Mouse (Mus musculus): ENCODE data around the gene Bach2. TPM values are rescaled to one million over a fixed set of nuclear protein-coding genes. Genes with fewer than 3 reads are reported as not detected.

Bach2 gene
- polyA plus RNA-seq, 1 experiment from 2014 or later = 5.9 TPM

DNA sequence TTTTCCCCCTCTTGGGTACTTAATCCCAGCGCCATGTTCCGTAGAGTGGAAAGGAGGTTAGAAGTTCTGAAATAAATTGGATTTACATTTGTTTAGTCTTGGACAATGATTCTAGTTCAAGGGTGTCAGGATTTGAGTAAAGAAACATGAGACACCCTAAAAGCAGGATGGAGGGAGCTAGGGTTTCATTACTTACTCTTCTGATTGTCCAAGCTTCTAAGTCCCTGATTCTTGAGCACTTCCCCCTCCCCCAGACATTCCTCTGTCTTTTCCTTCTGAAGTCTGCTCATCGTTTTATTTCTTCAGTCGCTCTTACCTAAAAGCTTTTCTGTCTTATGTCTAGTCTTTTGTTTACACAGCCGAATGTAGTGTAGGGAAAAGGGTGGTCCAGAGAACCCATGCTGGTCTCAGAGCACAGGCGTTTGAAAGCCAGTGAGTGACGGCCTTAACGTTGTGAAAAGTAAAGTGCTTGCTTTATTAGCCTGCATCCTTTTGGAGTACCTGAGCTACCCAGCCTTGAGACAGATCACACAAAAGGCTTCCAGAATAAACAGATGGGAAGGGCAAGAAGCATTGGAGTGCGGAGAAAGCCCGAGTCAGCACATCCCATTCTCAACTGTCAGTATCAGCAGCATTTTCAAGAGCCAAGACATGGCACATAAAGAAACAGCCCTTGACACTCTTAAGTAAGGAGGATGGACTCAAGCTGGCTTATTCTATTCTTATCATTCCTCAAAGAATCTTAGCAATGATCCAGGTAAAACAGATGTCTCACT, 73.8 kb downstream of the Bach2 start:
- Histone ChIP-seq H3K4me2 (ENCODE audit: low read length) (no peak overlapping the region), H3K9ac (ENCODE audit: low read depth, low read length) (no peak overlapping the region), H3K36me3 (ENCODE audit: insufficient read depth, low read length) (0 out of 2 replicates have a peak, but pooled peaks cover 4% of the 10 kb centered on the region), H3K27me3 (ENCODE audit: insufficient read depth, low read length) (no peaks in the 10 kb centered on the region), H3K4me3 (replicated peaks; ENCODE audit: low read depth, low read length) (no peak overlapping the region), H3K9me3 (replicated peaks; ENCODE audit: low read length) (no peaks in the 10 kb centered on the region), H3K27ac (no peak overlapping the region), H3K4me1 (replicated peaks; ENCODE audit: insufficient read depth, low read length) (no peaks in the 10 kb centered on the region)
- ATAC-seq (replicated peaks; ENCODE audit: low FRiP score, low read depth) = no peak; the same call in 1 of the 2 replicates
- WGBS = 36% methylated on average over 10 of the region's 10 CpGs
- peak; percentile 79 for DNase-seq (ENCODE audit: low spot score)
- TF ChIP-seq CTCF (IDR thresholded peaks at IDR 0.05; ENCODE audit: low read depth) = no peak

DNA sequence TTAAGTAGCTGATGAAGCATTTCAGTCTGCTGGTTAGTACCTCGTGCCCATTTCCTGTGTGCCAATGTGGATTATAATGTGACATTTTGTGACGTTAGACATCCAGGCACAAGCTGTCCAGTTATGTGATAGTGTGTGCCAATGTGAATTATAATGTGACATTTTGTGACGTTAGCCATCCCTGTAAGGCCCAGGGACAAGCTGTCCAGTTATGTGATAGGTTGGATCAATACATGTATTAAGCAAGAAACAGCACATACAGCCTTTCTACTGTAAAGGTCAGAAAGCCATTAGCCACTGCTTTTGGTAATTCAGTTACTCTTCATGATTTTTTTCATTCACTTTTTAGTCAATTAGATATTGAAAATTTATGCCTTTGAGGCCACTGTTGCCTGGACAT, 76.3 kb downstream of the Bach2 start:
- Histone ChIP-seq H3K4me2 (ENCODE audit: low read length) (no peak overlapping the region), H3K27ac (no peak overlapping the region), H3K9ac (ENCODE audit: low read depth, low read length) (no peak overlapping the region), H3K36me3 (ENCODE audit: insufficient read depth, low read length) (peaks cover 4% of the 10 kb centered on the region; the same call in 1 of the 2 replicates), H3K27me3 (ENCODE audit: insufficient read depth, low read length) (no peaks in the 10 kb centered on the region), H3K4me1 (replicated peaks; ENCODE audit: insufficient read depth, low read length) (no peaks in the 10 kb centered on the region), H3K4me3 (replicated peaks; ENCODE audit: low read depth, low read length) (no peak overlapping the region), H3K9me3 (replicated peaks; ENCODE audit: low read length) (no peaks in the 10 kb centered on the region)
- ATAC-seq (replicated peaks; ENCODE audit: low FRiP score, low read depth) (no peak), DNase-seq (ENCODE audit: low spot score) (no peak)
- 67% methylated on average over 3 of the region's 3 CpGs for WGBS
- no peak for TF ChIP-seq CTCF (IDR thresholded peaks at IDR 0.05; ENCODE audit: low read depth)

DNA sequence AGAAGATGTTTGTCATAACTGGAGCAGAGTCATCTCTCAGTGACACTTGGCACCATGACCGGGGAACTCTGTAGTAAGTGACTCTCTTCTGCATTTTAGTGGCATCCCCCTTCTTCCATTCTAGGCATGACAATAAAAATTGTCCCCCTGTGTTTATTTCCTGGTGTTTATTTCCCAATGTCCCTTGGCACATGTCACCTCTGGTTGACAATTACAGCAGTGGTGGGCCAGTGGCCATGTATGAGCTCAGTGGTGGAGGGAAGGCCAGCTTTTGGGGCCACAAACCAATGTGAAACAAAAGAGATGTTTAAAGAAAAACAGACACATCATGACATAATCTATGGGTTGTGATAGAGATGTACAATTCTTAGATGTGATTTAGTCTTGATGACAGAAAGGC, 80.0 kb downstream of the Bach2 start:
- 96% methylated on average over 1 of the region's 1 CpGs for WGBS
- no peak for DNase-seq (ENCODE audit: low spot score)
- no peaks in the 10 kb centered on the region for H3K9me3 ChIP-seq (replicated peaks; ENCODE audit: low read length)
- H3K4me3 ChIP-seq (replicated peaks; ENCODE audit: low read depth, low read length) = no peak overlapping the region
- ATAC-seq (replicated peaks; ENCODE audit: low FRiP score, low read depth) = no peak
- H3K27me3 ChIP-seq (ENCODE audit: insufficient read depth, low read length) = no peaks in the 10 kb centered on the region
- no peak overlapping the region for H3K4me2 ChIP-seq (ENCODE audit: low read length)
- H3K9ac ChIP-seq (ENCODE audit: low read depth, low read length) = no peak overlapping the region
- no peaks in the 10 kb centered on the region for H3K4me1 ChIP-seq (replicated peaks; ENCODE audit: insufficient read depth, low read length)
- no peak for TF ChIP-seq CTCF (IDR thresholded peaks at IDR 0.05; ENCODE audit: low read depth)
- no peak overlapping the region for H3K27ac ChIP-seq
- peaks cover 4% of the 10 kb centered on the region; the same call in 1 of the 2 replicates for H3K36me3 ChIP-seq (ENCODE audit: insufficient read depth, low read length)

DNA sequence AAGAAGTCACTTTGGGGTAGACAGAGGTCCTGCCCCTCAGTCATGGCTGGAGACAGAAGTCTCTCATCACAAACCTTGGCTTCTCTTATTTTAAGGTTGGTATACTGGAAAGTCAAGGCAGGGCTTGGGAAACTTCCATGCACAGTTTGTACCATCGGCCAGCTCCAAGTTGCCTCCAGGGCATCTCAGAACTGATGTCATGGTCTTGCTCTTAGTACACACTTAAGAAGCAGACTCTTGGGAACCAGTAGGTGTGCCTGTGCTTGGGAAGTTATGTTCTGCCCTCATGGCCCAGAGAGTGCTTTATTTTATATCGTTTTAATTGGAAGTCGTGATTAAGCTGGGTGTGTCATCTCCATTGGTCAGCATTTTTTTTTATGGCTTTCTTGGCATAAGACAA, 80.7 kb downstream of the Bach2 start:
- H3K27me3 ChIP-seq (ENCODE audit: insufficient read depth, low read length) = no peaks in the 10 kb centered on the region
- H3K9me3 ChIP-seq (replicated peaks; ENCODE audit: low read length) = no peaks in the 10 kb centered on the region
- no peak for DNase-seq (ENCODE audit: low spot score)
- no peak for TF ChIP-seq CTCF (IDR thresholded peaks at IDR 0.05; ENCODE audit: low read depth)
- no peak overlapping the region for H3K4me2 ChIP-seq (ENCODE audit: low read length)
- no peak overlapping the region for H3K4me3 ChIP-seq (replicated peaks; ENCODE audit: low read depth, low read length)
- ATAC-seq (replicated peaks; ENCODE audit: low FRiP score, low read depth) = no peak
- WGBS = 87% methylated on average over 3 of the region's 3 CpGs
- peaks cover 4% of the 10 kb centered on the region; the same call in 1 of the 2 replicates for H3K36me3 ChIP-seq (ENCODE audit: insufficient read depth, low read length)
- H3K4me1 ChIP-seq (replicated peaks; ENCODE audit: insufficient read depth, low read length) = no peaks in the 10 kb centered on the region
- no peak overlapping the region for H3K27ac ChIP-seq
- no peak overlapping the region for H3K9ac ChIP-seq (ENCODE audit: low read depth, low read length)

DNA sequence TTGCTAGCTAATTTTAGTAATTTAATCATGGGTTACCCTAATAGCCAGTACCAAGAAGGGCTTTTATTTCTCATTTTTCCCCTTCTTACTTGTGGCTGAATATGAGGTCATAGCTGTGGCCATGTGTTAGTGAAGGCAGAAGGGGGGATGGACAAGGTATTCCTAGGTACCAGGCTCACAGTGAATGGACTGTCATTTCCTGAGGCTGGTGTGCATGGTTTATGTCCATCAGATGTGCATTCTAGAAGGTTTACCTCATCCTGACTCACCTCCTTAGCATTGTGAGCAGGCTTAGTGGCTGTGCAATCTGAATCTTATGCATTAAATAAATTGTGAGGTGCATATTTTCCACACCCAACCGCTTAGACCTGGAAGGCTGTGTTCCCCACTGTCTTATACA, 81.4 kb downstream of the Bach2 start:
- DNase-seq (ENCODE audit: low spot score) (no peak), ATAC-seq (replicated peaks; ENCODE audit: low FRiP score, low read depth) (no peak)
- H3K36me3 ChIP-seq (ENCODE audit: insufficient read depth, low read length) = peaks cover 4% of the 10 kb centered on the region; the same call in 1 of the 2 replicates
- no peak for TF ChIP-seq CTCF (IDR thresholded peaks at IDR 0.05; ENCODE audit: low read depth)
- WGBS = 98% methylated on average over 1 of the region's 1 CpGs
- no peak overlapping the region for H3K27ac ChIP-seq
- no peaks in the 10 kb centered on the region for H3K4me1 ChIP-seq (replicated peaks; ENCODE audit: insufficient read depth, low read length)
- no peaks in the 10 kb centered on the region for H3K9me3 ChIP-seq (replicated peaks; ENCODE audit: low read length)
- no peak overlapping the region for H3K9ac ChIP-seq (ENCODE audit: low read depth, low read length)
- H3K4me2 ChIP-seq (ENCODE audit: low read length) = no peak overlapping the region
- H3K27me3 ChIP-seq (ENCODE audit: insufficient read depth, low read length) = no peaks in the 10 kb centered on the region
- H3K4me3 ChIP-seq (replicated peaks; ENCODE audit: low read depth, low read length) = no peak overlapping the region

DNA sequence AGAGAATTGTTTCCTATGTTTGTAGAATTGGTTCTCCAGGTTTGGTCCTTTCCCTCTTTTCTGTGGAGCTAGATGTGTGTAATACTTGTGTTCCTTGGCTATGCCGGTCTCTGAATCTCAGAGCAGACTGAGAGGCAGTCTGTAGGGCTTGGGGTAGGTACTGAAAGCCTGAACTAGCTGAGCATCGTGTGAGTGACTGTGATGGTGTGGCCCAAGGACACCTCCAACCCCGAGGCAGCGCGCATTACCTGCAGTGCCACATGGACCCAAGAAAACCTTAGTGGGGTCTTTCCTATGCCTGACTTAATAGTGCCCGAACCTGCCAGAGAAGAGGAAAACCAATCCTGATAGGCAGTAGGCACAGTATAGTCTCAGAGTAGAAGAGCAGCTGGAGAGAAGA, 85.5 kb downstream of the Bach2 start:
- Histone ChIP-seq H3K4me2 (ENCODE audit: low read length) (no peak overlapping the region), H3K9me3 (replicated peaks; ENCODE audit: low read length) (no peaks in the 10 kb centered on the region), H3K36me3 (ENCODE audit: insufficient read depth, low read length) (no peaks in the 10 kb centered on the region), H3K27me3 (ENCODE audit: insufficient read depth, low read length) (no peaks in the 10 kb centered on the region), H3K9ac (ENCODE audit: low read depth, low read length) (no peak overlapping the region), H3K4me3 (replicated peaks; ENCODE audit: low read depth, low read length) (no peak overlapping the region), H3K4me1 (replicated peaks; ENCODE audit: insufficient read depth, low read length) (no peaks in the 10 kb centered on the region), H3K27ac (no peak overlapping the region)
- TF ChIP-seq CTCF (IDR thresholded peaks at IDR 0.05; ENCODE audit: low read depth) = no peak
- 88% methylated on average over 6 of the region's 6 CpGs for whole genome bisulfite sequencing
- DNase-seq (ENCODE audit: low spot score) = no peak
- ATAC-seq (replicated peaks; ENCODE audit: low FRiP score, low read depth) = no peak
